Mouse (Mus musculus) right cerebral cortex, postnatal 36 days (tissue): ENCODE data around the gene Atp6v0b.
A peak's percentile ranks its signal among the peaks of the same experiment; 100 is the strongest.

Experiments used
- DNase-seq, 2 experiments: peaks; one replicate each; pipeline ENCODE4 v3.0.0; 2022; ENCODE audit warnings: low spot score in 2 of 2, mixed read lengths in 1 of 2

The Atp6v0b gene

DNA sequence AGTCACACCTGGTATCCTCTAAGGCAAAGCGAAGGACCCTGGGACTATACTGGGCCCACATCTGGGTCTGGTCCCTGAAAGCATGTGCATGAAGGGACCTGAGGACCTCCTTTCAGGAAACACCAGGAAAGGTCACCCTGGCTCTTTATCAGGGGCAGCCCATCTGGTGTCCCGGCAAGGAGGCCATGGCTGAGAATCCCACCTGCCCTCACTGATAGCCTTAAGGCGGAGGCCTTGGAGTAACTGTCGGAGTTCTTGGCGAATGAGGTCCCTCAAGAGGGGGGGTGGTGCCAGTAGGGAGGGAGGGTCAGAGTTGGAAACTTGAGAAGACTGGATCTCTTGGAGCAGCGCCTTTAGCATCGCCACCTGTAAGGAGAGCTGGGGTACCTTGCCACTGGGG, 15.3 kb downstream of the Atp6v0b start:
- DNase-seq = no peak

DNA sequence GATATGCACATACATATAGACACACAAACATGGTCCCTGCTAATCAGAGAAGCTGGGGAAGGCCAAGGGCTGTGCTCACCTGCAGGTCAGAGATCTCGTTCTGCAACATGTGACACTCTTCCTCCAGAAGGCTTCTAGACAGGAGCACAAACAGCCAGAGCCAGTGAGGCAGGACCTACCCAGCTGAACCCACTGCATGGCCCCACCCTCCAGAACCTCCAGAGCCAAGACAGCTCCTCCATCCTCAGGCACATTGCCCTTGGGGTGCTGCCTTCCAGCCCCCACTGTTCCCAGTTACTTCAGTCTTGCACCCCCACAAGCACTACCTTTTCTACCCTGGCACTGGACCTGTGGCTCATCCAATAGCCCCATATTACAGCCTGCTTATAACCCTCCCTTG, 16.7 kb downstream of the Atp6v0b start:
- DNase-seq = no peak

GRCm38 (mm10) chr4:117869317-117869716, 17.8 kb downstream of the Atp6v0b start:
- no peak for DNase-seq

- no peak for DNase-seq
Measured at GRCm38 (mm10) chr4:117867823-117868222, 19.3 kb downstream of the Atp6v0b start.

GRCm38 (mm10) chr4:117867000-117867399, 20.1 kb downstream of the Atp6v0b start:
- DNase-seq = no peak

- DNase-seq = no peak
Measured at GRCm38 (mm10) chr4:117866083-117866482, 21.1 kb downstream of the Atp6v0b start.

DNA sequence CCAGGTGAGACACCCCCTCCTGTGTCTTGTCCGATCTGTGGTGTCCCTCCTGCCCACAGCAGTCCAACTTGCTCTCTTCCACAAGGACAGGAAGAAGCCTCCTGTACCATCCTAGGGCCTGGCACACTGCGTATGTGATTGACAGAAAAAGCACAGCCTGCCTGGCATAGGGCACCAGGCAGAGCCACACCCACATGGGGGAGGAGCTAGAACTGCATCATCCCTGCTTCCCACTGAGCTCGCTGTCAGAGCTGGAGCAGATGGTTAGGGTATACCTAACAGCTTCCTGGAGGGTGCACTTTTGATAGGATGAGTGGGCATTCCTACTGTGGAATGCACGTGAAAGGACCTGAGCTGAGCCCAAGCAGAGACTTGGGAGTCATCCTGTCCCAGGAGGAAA, 24.3 kb downstream of the Atp6v0b start:
- peak in 1 of 2 experiments; percentile 61 for DNase-seq

DNA sequence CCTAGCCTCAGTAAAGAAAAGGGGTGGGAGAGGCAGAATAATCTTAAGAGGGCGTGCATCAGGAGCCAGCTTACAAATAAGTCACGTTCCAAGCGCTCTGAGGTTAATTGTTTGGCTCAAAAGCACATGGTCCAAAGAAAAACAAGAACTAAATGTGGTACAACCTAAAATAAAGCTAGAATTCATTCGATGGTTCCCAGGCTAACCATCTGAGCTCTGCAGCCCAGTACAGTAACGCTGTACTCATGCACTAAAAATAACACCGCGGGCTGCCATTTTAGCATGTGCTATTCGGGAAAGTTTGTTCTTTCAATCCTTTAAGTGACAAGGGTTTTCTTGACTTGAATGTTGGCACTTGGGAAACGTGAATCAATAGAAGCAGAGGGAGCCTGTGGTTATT, 26.6 kb downstream of the Atp6v0b start:
- DNase-seq = no peak

- DNase-seq = no peak
Measured at GRCm38 (mm10) chr4:117858794-117859193, 28.3 kb downstream of the Atp6v0b start.

DNA sequence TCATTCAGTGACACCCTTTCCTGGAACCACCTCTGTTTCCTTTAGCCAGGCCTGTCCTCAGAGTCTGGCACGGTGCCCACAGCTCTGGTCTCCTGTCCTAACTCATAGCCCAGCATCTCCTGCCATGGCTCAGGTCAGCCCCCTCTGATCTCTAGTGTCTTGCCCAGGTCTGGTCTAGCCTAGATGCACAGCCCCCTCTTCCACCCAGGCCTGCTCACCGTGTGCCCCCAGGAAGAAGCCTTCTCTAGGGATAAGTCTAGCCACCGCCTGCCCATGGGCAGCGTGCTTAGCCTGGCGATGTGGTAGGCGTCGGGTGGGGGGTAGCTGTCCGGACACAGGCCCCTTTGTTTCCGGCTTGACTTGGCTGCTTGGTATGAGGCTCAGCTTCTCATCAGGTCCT, 32.0 kb downstream of the Atp6v0b start:
- DNase-seq = no peak

- no peak for DNase-seq
Measured at GRCm38 (mm10) chr4:117852152-117852868, 34.8 kb downstream of the Atp6v0b start.

- no peak for DNase-seq
Measured at GRCm38 (mm10) chr4:117850871-117851270, 36.3 kb downstream of the Atp6v0b start.

- DNase-seq = no peak
Measured at GRCm38 (mm10) chr4:117850176-117850575, 37.0 kb downstream of the Atp6v0b start.

GRCm38 (mm10) chr4:117849506-117849905, 37.6 kb downstream of the Atp6v0b start:
- DNase-seq = no peak

- DNase-seq = no peak
Measured at GRCm38 (mm10) chr4:117849063-117849462, 38.1 kb downstream of the Atp6v0b start.

DNA sequence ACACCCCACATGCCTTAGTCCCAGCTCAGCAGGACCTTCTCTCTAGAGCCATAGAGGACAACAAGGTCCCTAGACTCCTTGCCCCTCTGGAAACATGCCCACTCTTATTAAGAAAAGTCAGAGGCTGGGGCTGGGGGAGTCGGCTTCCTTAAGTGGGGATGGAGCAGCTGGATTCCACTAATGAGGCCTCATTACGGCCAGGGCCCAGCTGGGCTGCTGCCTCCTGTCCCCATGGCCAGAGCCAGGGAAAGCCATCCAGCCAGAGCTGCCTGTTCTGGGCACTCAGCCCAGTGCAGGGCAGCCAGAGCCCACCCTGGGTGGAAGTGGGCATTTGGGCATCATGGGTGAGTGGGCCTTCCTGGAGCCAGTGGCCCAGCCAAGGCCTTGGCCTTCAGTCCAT, 40.1 kb downstream of the Atp6v0b start:
- DNase-seq = peak in 1 of 2 experiments; percentile 31

- DNase-seq = no peak
Measured at GRCm38 (mm10) chr4:117846261-117846660, 40.9 kb downstream of the Atp6v0b start.

DNA sequence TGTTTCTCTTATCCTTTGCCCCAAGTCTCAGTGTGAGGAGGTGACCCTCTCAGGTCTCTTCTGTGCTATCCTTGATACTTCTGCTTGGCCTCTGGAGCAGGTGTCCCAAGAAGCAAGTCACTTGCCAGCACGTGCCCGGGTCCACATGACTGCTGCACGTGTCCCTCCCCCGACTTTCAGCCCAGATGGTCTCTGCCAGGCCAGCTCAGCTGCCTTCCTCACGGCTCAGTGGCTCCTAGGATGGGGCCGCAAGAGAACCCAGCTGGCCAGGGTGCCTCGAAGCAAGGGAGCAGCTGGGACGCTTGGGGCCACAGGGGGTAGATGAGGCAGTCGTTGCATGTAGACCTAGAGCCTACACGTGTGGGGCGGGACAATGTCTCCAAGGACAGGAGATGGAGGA, 41.8 kb downstream of the Atp6v0b start:
- no peak for DNase-seq

- DNase-seq = no peak
Measured at GRCm38 (mm10) chr4:117844467-117844866, 42.7 kb downstream of the Atp6v0b start.

DNA sequence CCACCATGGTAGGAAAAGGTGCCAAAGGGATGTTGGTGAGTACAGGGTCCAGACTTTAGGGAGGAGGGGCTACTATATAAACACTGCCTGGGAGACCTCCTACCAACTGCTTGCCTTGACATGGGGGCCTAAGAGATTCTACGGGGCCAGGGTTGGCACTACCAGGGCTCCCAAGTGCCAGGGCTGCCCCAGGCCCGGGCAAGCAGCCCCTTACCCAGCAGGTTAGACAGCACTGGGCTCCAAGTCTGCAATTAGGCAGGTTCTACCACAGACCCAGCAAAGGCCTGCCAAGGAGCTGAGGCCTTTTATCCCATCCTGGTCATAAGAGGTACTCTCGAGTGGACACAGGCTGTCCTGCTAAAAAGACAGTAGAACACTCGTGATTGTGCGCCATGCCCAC, 44.0 kb downstream of the Atp6v0b start:
- no peak for DNase-seq

- no peak for DNase-seq
Measured at GRCm38 (mm10) chr4:117841566-117841965, 45.6 kb downstream of the Atp6v0b start.

DNA sequence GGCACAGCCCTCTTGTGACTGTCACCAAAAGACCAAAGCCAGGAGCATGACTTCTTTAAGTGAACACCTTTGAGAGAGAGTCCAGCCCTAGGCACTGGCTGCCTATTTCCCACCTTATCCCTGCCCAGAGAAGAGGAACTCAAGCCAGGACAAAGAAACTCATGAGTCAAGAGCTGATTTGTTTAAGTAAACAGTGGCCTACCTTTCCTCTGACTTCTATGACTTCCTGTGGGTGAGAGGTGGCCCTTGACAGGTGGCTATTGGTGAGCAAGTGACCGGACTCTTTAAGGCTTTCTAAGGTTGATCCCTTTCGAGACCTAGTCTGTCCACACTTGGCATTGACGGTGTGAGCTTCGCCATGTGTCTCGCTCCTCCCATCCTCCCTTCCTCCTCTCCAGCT, 46.3 kb downstream of the Atp6v0b start:
- no peak for DNase-seq

- DNase-seq = no peak
Measured at GRCm38 (mm10) chr4:117839366-117839765, 47.8 kb downstream of the Atp6v0b start.

- no peak for DNase-seq
Measured at GRCm38 (mm10) chr4:117837271-117837670, 49.9 kb downstream of the Atp6v0b start.
